Mouse (Mus musculus): Measurements from ENCODE around the gene Abcc8. TPM values are rescaled to one million over a fixed set of nuclear protein-coding genes. Genes with fewer than 3 reads are reported as not detected.

The Abcc8 gene
- polyA plus RNA-seq, 1 experiment from 2014 or later: 0.77 TPM

DNA sequence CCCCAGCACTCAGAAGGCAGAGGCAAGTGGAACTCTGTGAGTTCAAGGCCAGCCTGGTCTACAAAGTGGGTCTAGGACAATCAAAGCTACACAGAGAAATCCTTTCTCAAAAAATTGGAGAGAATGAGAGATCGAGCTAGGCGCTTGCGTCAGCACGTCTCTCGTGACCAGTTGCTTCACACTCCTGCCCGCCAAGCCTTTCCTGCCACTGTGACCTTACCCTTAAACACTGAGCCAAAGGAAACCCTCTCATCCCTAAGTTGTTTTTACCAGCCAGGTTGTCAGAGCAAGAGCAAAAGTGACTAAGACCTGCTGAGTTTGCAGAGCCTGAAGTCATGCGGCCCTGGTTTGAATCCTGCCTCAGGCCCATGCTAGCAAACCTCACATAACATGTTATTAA is 11.9 kb downstream of the Abcc8 start:
- no peak for DNase-seq (ENCODE audit: low spot score)
- H3K27me3 ChIP-seq (ENCODE audit: control insufficient read depth, insufficient read depth, low read length): no peaks in the 10 kb centered on the region
- 92% methylated on average over 7 of the region's 7 CpGs for WGBS

DNA sequence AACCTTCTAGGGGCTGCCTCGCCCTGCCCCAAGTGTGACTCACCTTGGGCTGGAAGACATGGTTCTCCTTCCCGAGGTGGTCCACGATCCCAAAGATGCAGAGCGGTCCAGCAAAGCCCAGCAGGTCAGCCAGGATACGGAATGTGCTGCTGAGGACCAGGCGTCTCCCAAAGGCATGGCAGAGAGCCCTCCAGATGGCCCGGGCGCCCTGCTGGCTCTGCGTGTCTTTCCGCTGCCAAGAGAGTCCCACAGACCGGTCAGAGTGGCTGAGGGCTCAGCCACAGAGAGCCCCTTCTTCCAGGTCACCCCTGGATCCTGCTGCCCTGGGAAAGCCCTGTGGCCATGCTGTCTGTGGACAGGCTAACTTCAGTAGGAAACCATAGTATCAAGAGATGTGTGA is 14.0 kb downstream of the Abcc8 start:
- Histone ChIP-seq H3K4me1 (ENCODE audit: control insufficient read depth, insufficient read depth, low read length) (no peaks in the 10 kb centered on the region), H3K4me2 (ENCODE audit: low read depth, severe bottlenecking) (no peak overlapping the region), H3K36me3 (ENCODE audit: control insufficient read depth, insufficient read depth, low read length) (no peaks in the 10 kb centered on the region), H3K27me3 (ENCODE audit: control insufficient read depth, insufficient read depth, low read length) (no peaks in the 10 kb centered on the region), H3K9me3 (ENCODE audit: control insufficient read depth, low read length) (no peaks in the 10 kb centered on the region), H3K4me3 (ENCODE audit: low read depth, low read length) (no peak overlapping the region), H3K27ac (replicated peaks; ENCODE audit: low read depth, low read length) (no peak overlapping the region), H3K9ac (ENCODE audit: low read length) (no peak overlapping the region)
- DNase-seq (ENCODE audit: low spot score) (no peak), ATAC-seq (ENCODE audit: insufficient number of reproducible peaks, low FRiP score, low TSS enrichment, low read depth) (no peak)
- WGBS: 97% methylated on average over 11 of the region's 11 CpGs

More for the DNA sequence above, 11.9 kb downstream of the Abcc8 start:
- Histone ChIP-seq H3K9me3 (ENCODE audit: control insufficient read depth, low read length) (no peaks in the 10 kb centered on the region), H3K4me2 (ENCODE audit: low read depth, severe bottlenecking) (no peak overlapping the region), H3K4me1 (ENCODE audit: control insufficient read depth, insufficient read depth, low read length) (no peaks in the 10 kb centered on the region), H3K4me3 (ENCODE audit: low read depth, low read length) (no peak overlapping the region), H3K27ac (replicated peaks; ENCODE audit: low read depth, low read length) (no peak overlapping the region), H3K9ac (ENCODE audit: low read length) (no peak overlapping the region), H3K36me3 (ENCODE audit: control insufficient read depth, insufficient read depth, low read length) (no peaks in the 10 kb centered on the region)
- no peak for ATAC-seq (ENCODE audit: insufficient number of reproducible peaks, low FRiP score, low TSS enrichment, low read depth)

GRCm38 (mm10) chr7:46162731-46163130 is 17.1 kb downstream of the Abcc8 start:
- Histone ChIP-seq H3K4me3 (ENCODE audit: low read depth, low read length) (no peak overlapping the region), H3K9ac (ENCODE audit: low read length) (no peak overlapping the region), H3K4me2 (ENCODE audit: low read depth, severe bottlenecking) (no peak overlapping the region), H3K27ac (replicated peaks; ENCODE audit: low read depth, low read length) (no peak overlapping the region), H3K36me3 (ENCODE audit: control insufficient read depth, insufficient read depth, low read length) (no peaks in the 10 kb centered on the region), H3K9me3 (ENCODE audit: control insufficient read depth, low read length) (no peaks in the 10 kb centered on the region), H3K4me1 (ENCODE audit: control insufficient read depth, insufficient read depth, low read length) (no peaks in the 10 kb centered on the region), H3K27me3 (ENCODE audit: control insufficient read depth, insufficient read depth, low read length) (no peaks in the 10 kb centered on the region)
- no peak for ATAC-seq (ENCODE audit: insufficient number of reproducible peaks, low FRiP score, low TSS enrichment, low read depth)
- no peak for DNase-seq (ENCODE audit: low spot score)
- WGBS: 71% methylated on average over 5 of the region's 5 CpGs

DNA sequence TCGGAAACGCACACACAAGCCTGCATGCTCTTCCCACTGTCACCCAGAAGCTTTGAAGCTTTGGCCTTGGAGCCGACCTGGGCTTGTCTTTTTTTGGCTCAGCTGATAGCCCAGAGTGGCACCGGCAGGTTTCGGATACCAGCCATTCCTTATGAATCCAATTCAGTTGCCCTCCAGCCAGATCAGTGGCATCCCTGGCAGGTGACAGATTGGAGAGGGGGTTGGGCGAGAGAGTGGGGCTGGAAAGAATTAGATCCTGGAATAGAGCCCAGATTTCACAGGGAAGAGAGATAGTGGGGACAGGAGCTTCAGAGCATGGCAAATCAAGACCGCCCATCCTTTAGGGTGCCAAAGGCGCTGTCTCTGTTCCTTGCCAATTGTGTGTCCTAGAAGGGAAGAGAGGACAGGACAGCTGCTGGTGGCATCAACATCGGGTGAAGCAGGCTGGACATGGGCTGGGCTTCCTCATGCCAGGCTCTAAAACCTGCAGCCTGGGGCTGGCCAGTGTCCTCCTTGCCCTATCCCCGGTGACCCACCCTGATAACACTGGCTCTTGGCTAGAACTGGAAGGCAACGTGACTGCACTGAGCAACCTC is 17.6 kb downstream of the Abcc8 start:
- no peak overlapping the region for H3K4me2 ChIP-seq (ENCODE audit: low read depth, severe bottlenecking)
- 76% methylated on average over 11 of the region's 11 CpGs for WGBS
- H3K9ac ChIP-seq (ENCODE audit: low read length): no peak overlapping the region
- no peak overlapping the region for H3K4me3 ChIP-seq (ENCODE audit: low read depth, low read length)
- H3K27ac ChIP-seq (replicated peaks; ENCODE audit: low read depth, low read length): no peak overlapping the region
- H3K4me1 ChIP-seq (ENCODE audit: control insufficient read depth, insufficient read depth, low read length): no peaks in the 10 kb centered on the region
- DNase-seq (ENCODE audit: low spot score) (no peak), ATAC-seq (ENCODE audit: insufficient number of reproducible peaks, low FRiP score, low TSS enrichment, low read depth) (no peak)
- no peaks in the 10 kb centered on the region for H3K36me3 ChIP-seq (ENCODE audit: control insufficient read depth, insufficient read depth, low read length)
- H3K9me3 ChIP-seq (ENCODE audit: control insufficient read depth, low read length): no peaks in the 10 kb centered on the region
- H3K27me3 ChIP-seq (ENCODE audit: control insufficient read depth, insufficient read depth, low read length): no peaks in the 10 kb centered on the region

GRCm38 (mm10) chr7:46161615-46162014 is 18.2 kb downstream of the Abcc8 start:
- Histone ChIP-seq H3K4me2 (ENCODE audit: low read depth, severe bottlenecking) (no peak overlapping the region), H3K36me3 (ENCODE audit: control insufficient read depth, insufficient read depth, low read length) (no peaks in the 10 kb centered on the region), H3K9me3 (ENCODE audit: control insufficient read depth, low read length) (no peaks in the 10 kb centered on the region), H3K27me3 (ENCODE audit: control insufficient read depth, insufficient read depth, low read length) (no peaks in the 10 kb centered on the region), H3K9ac (ENCODE audit: low read length) (no peak overlapping the region), H3K4me3 (ENCODE audit: low read depth, low read length) (no peak overlapping the region), H3K27ac (replicated peaks; ENCODE audit: low read depth, low read length) (no peak overlapping the region), H3K4me1 (ENCODE audit: control insufficient read depth, insufficient read depth, low read length) (no peaks in the 10 kb centered on the region)
- 51% methylated on average over 3 of the region's 3 CpGs for WGBS
- DNase-seq (ENCODE audit: low spot score) (no peak), ATAC-seq (ENCODE audit: insufficient number of reproducible peaks, low FRiP score, low TSS enrichment, low read depth) (no peak)

DNA sequence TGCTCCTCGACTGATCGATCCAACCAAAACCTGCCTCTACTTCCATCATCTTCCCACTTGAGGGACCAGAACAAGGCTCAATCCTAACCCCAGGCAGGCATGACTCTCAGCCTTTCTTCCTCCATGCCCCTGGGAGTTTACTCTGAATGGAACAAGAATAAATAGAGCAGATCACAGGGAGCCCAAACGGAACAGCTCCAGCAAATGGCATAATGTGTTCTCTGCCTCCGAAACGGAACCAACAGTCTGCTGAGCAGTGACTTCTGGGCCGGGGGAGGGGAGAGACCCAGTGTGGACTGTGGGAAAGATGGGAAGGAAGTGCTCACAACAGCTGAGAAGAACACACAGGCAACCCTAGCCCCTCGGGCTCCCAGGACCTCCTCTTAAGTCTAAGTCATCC is 22.1 kb downstream of the Abcc8 start:
- ATAC-seq (ENCODE audit: insufficient number of reproducible peaks, low FRiP score, low TSS enrichment, low read depth) (no peak), DNase-seq (ENCODE audit: low spot score) (no peak)
- Histone ChIP-seq H3K4me2 (ENCODE audit: low read depth, severe bottlenecking) (no peak overlapping the region), H3K27ac (replicated peaks; ENCODE audit: low read depth, low read length) (no peak overlapping the region), H3K36me3 (ENCODE audit: control insufficient read depth, insufficient read depth, low read length) (no peaks in the 10 kb centered on the region), H3K4me3 (ENCODE audit: low read depth, low read length) (no peak overlapping the region), H3K27me3 (ENCODE audit: control insufficient read depth, insufficient read depth, low read length) (0 out of 2 replicates have a peak, but pooled peaks cover 3% of the 10 kb centered on the region), H3K4me1 (ENCODE audit: control insufficient read depth, insufficient read depth, low read length) (no peaks in the 10 kb centered on the region), H3K9me3 (ENCODE audit: control insufficient read depth, low read length) (no peaks in the 10 kb centered on the region), H3K9ac (ENCODE audit: low read length) (no peak overlapping the region)
- WGBS: 83% methylated on average over 7 of the region's 7 CpGs

DNA sequence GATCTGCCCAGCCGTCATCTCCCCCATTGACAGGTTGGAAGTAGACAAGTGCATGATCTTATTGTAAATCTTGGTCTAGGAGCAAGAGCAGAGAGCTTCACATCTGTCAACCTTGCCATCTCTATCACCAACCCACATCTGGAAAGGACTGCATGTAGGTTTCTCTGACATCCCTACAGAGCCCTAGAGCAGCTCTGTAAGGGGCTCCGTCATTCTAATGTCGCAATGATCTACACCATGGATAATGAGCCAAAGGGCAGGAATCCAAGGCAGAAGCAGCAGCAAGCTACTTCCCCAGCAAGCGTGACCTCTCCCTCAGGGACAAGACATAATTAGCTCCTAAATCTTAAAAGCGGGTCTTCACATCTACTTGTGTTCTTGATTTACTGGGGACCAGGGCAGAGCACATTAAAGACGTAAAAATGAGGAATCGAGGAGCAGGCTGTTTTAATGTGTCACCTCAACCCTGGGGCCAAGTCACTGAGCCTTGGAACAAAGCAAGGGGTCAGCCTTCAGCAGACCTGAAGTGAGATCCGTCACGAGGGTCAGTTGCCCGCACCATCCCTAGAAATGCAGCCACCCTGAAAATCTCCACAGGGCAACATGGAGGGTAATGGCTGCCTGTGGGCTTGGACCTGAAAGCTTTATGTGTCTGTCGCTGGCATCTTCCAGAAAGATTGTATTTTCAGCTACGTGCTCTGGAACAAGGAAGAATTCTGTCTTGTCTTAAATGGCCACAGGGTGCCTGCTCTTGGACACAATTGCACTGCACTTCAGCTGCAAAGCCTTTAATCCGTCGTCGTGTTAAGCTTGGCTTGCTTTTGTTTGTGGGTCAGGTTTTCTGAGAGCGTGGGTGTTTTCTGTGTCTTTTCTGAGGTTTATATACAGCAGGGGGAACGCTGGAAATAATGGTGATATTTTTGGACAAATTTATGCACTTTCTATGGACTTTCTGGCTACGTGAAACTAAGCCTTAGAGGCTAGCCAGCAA is 25.0 kb downstream of the Abcc8 start:
- Histone ChIP-seq H3K4me2 (ENCODE audit: low read depth, severe bottlenecking) (no peak overlapping the region), H3K27ac (replicated peaks; ENCODE audit: low read depth, low read length) (no peak overlapping the region), H3K4me1 (ENCODE audit: control insufficient read depth, insufficient read depth, low read length) (no peaks in the 10 kb centered on the region), H3K27me3 (ENCODE audit: control insufficient read depth, insufficient read depth, low read length) (0 out of 2 replicates have a peak, but pooled peaks cover 3% of the 10 kb centered on the region), H3K9me3 (ENCODE audit: control insufficient read depth, low read length) (no peaks in the 10 kb centered on the region), H3K36me3 (ENCODE audit: control insufficient read depth, insufficient read depth, low read length) (no peaks in the 10 kb centered on the region), H3K4me3 (ENCODE audit: low read depth, low read length) (no peak overlapping the region), H3K9ac (ENCODE audit: low read length) (no peak overlapping the region)
- ATAC-seq (ENCODE audit: insufficient number of reproducible peaks, low FRiP score, low TSS enrichment, low read depth) (no peak), DNase-seq (ENCODE audit: low spot score) (no peak)
- WGBS: 35% methylated on average over 18 of the region's 18 CpGs

DNA sequence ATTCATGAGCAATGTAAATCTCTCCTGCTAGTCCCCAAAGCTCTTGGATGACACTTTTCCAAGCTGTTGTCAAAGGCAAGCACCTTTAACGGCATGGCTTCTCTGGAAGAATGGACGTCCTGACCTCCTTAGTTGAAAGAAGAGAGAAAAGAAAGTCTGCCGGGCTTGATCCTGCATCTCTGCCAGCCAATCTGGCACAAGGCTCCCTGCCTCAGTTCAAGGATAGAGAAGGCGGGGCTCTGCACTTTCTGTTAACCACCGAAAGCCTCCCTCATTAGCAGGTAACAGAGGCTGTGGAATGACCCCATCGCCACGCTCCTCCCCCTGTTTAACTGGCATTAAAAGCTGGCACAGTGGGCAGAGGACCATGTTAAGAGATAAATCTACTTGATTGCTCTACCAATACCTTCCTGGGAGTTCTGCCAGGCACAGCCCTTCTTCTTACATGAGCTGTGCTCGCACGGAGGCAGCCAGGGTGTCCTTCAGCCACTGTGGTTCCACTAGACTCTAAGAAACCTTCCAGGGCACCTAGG is 26.9 kb downstream of the Abcc8 start:
- H3K36me3 ChIP-seq (ENCODE audit: control insufficient read depth, insufficient read depth, low read length): no peaks in the 10 kb centered on the region
- no peak for ATAC-seq (ENCODE audit: insufficient number of reproducible peaks, low FRiP score, low TSS enrichment, low read depth)

More for the DNA sequence above, 26.9 kb downstream of the Abcc8 start:
- no peak overlapping the region for H3K9ac ChIP-seq (ENCODE audit: low read length)
- no peak overlapping the region for H3K4me2 ChIP-seq (ENCODE audit: low read depth, severe bottlenecking)
- WGBS: 69% methylated on average over 9 of the region's 9 CpGs
- 0 out of 2 replicates have a peak, but pooled peaks cover 3% of the 10 kb centered on the region for H3K27me3 ChIP-seq (ENCODE audit: control insufficient read depth, insufficient read depth, low read length)
- no peaks in the 10 kb centered on the region for H3K9me3 ChIP-seq (ENCODE audit: control insufficient read depth, low read length)
- no peak overlapping the region for H3K27ac ChIP-seq (replicated peaks; ENCODE audit: low read depth, low read length)
- H3K4me1 ChIP-seq (ENCODE audit: control insufficient read depth, insufficient read depth, low read length): no peaks in the 10 kb centered on the region
- DNase-seq (ENCODE audit: low spot score): no peak
- H3K4me3 ChIP-seq (ENCODE audit: low read depth, low read length): no peak overlapping the region

Data from limb, embryonic 11.5 days (tissue).